Mouse (Mus musculus) gastrocnemius, postnatal 4 days (tissue): ENCODE measurements around the gene Hpcal1. TPM values are rescaled to one million over a fixed set of nuclear protein-coding genes. Genes with fewer than 3 reads are reported as not detected.
A peak's percentile ranks its signal among the peaks of the same experiment; 100 is the strongest.
"Not testable (repeated sequence)": the region's sequence is repeated elsewhere in the genome, so short reads cannot be mapped to it uniquely, and the experiment has no call there.

Experiments used
- DNase-seq, 2 experiments: peaks; one replicate each; pipeline ENCODE4 v3.0.0; 2021 to 2022; ENCODE audit warnings: low spot score in 2 of 2, mixed read lengths in 2 of 2
- total RNA-seq, 2 experiments: library from RNA; stranded (reverse); gene quantifications; 2 replicates each; pipeline ENCODE4 v1.2.3; 2021

Hpcal1 gene
- total RNA-seq, 2 experiments from 2014 or later = 21.7 to 23.0 TPM

DNA sequence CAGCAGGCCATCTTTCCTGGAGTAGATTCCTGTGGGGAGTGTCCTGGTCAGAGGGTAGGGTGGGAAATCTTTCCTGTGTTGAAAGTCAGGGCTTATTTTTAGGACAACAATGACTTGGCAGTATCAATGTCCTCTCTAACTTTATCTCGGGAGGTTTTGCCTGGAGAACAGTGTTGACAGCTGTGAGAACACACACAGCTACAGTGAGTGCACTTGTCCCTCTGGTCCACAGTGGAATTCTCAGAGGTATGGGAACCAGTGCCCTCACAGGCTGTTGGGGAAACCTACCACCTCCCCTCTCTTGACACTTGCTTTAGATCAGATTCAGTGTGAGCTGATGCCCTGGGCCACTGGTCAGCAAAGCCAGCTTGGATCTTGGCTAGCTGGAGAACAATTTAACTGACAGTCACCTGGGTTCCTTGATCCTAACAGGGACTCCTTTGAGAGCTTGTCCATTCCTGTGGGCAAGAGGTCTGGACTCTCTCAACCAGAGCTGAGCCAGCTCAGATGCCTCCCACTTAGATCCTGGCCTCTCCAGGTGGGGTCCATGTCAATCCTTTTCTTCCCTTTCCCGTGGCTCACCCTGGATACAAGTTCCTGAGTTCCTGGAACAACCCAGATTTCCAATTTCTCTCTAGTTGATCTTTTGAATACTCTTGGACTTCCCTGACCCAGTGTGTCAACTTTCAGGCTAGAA, 79.0 kb downstream of the Hpcal1 start:
- DNase-seq = no peak

DNA sequence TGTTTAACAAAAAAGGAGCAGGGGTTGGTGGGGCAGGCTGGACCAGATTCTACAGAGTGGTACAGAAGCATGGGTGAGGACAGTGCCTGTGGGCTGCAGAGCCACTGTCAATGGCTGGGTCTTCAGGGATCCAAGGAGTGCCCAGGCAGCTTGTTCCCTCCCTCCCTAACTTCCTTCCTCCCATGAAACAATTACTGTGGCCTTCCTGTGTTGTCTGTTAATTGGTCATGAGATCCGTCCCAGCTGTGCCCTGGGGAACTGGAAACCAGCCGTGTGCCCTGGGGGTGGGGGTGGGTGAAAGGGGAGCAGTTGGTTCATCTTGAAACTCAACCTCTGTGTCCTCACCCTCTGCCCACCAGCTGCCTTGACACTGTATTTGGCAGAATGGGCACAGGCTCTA, 79.9 kb downstream of the Hpcal1 start:
- no peak for DNase-seq

DNA sequence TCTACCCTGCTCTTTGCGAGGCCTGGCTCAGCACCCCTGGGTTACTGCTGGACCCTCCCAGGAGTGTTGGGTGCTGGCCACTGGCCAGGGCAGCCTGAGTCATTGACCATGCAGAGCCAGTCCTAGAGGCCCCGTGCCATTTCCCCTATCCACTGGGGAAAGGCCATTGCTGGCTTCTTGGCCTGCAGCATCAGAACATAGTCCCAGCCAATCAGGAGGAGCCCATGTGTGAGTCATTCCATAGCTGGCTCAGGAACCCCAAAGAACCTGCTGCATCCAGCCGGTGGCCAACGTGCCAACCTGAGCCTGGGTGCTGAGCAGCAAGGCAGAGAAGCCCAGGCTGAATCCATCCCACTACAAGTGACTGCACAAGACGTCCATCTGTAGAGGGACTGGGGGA, 83.1 kb downstream of the Hpcal1 start:
- not testable (repeated sequence) for DNase-seq

DNA sequence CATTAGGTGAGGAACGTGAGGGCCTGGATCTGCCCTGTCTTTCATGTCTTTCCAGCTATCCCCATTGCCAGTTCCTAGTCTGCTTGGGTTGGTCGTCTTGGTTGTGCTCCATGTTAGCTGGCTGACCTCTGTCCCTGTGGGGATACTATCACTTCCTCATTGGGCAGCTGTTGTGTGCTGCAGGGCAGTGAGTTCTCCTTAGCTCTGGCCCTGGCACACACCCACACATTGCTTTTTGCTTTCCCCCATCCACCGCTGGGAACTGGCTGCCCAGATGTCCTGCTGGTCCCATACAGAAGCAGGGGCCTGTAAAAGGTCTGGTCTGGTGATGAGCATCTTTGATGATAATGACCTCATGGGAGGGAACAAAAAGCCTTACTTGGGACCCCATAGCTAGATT, 84.2 kb downstream of the Hpcal1 start:
- not testable (repeated sequence) for DNase-seq

DNA sequence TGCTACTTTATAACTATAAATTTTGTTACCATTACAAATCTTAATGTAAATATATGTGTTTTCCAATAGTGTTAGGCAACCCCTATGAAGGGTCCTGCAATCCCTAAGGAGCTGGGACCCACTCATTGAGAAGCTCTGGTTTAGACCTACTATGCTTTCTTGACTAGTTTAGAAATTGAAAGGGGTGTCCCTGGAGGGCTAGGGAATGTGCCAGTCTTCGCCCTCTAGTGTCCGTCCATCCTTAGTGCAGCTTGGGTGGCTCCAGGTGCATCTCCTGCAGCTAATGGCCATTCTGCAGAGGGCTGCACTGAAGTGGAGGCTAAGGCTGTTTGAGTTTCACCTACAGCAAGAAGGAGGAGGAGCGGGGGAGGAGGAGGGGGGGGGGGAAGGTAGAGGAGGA, 87.7 kb downstream of the Hpcal1 start:
- DNase-seq = no peak

DNA sequence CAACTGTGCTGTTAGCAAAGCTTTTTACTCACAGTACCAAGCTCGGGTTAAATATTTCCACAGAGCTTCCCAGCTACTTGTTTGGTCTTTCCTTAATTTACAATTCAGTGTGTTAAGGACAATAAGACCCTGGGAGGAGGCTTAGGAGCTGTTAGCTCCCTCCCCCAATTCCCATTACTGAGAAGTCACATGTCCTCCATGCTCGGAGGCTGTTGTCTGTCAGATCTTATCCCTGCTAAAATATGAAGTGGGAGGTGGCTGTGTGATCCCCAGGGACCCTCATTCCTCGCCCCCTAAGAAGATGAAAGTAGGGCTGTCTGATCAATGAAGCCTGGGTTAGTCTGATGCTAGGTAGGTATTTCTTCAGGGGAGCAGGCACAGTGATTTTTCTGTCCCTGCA, 88.4 kb downstream of the Hpcal1 start:
- DNase-seq = no peak

DNA sequence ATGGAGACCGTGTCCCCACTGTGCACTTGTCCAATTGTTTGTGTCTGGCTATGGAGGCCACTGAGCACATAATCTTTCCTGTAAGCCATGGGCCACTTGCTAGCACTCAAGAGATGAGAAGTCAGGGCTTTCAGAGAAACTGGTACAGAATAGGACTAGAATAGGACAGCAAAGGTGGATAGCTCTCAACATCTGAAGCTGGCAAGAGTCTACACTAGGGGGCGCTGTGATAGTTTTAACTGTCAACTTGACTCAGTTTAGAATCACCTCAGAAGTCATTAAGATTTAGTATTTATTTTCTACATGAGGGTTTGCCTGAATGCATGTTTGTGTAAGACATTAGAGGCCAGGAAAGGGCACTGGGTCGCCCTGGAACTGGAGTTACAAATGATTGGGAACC, 98.8 kb downstream of the Hpcal1 start:
- no peak for DNase-seq

DNA sequence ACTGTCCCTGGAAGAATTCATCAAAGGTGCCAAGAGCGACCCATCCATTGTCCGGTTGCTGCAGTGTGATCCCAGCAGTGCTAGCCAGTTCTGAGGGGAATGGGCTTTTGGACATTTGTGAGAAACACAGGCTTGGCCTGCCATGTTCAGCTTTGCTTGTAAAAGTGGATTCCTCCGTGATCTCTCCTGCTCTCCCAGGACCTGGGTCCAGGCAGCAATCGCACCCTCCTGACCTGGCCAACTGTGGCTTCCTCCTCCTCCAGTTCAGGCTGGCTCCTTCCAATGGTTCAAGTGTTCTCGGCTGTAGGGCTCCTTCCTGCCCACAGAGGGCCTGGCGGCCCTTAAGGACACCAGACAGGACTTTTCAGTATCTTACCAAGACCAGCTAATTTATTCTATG, 100.5 kb downstream of the Hpcal1 start:
- DNase-seq = no peak

DNA sequence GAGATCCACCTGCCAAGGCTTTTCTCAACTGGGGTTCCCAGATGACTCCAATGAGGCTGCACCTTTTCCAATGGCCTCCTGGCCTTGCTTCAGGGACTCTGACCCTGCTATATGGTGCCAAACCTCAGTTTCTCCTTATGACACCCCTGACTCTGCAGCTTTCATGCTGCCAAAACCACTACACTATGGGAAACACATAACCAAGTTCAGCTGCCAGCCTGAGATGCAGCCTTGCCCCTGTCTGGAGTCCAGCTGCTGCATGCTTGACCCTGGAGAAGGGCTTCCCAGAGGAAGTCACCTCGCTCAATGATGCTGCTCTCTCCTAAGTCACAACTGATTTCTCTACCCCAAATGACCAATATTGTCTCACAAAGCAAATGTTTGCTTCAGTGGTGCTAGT, 102.1 kb downstream of the Hpcal1 start:
- no peak for DNase-seq

DNA sequence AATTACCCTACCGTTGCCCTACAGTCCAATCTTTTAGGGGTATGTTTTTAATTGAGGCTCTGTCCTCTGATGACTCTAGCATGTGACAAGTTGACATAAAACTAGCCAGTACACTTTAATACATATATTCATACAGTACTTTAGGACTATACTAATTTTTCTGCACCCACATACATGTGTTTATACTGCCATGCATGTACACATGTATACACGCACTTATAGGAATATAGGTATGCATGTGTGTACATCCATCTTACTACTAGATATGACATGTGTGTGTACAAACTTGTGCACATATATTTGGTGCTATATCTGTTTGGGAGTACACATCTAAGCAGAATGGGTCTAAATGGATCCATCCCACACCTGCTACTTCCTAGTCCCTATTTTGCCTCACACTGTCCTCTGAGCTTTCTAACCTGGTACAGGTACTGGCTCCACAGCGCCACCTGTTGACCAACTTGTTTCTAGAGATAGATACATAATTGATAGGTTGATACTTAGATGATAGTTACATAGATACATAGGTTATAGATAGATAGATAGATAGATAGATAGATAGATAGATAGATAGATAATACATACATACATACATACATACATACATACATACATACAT, 105.1 kb downstream of the Hpcal1 start:
- peak in 1 of 2 experiments; percentile 61 for DNase-seq

DNA sequence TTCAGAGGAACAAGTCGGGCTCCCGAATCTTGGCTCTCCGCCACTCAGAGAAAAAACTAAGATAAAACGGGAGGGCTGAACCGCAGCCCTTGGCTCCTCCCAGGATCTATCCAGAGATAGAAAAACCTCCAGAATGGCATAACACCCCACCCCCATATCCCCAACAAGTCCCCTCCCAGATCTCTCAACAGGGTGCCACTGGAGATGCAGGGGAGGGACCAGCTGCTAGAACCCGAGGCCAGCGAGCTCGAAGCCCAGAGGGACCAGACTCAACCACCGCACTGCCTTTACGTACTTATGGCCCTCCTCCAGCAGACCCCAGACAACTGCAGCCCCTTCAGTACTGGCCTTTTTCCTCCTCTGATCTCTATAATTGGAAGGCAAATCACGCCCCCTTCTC, 107.6 kb downstream of the Hpcal1 start:
- not testable (repeated sequence) for DNase-seq

DNA sequence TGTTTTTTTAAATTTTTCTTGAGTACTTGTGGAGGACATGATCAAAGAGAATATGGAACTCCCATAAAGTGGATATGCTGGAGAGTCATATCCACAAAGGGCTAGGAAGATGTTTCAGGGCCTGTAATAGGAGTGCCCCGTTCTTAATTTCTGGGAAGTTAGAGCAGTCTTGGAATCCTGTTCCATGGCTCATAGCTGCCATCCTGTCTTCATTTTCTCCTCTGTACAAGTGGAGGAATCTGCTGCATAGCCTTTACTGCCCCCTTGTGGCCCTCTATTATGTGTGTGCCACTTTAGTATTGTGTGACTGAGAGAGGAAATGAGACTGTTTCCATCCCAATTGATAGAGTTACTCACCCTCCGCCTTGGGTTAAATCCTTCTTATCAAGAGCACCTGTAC, 117.9 kb downstream of the Hpcal1 start:
- peak in 1 of 2 experiments; percentile 56 for DNase-seq

DNA sequence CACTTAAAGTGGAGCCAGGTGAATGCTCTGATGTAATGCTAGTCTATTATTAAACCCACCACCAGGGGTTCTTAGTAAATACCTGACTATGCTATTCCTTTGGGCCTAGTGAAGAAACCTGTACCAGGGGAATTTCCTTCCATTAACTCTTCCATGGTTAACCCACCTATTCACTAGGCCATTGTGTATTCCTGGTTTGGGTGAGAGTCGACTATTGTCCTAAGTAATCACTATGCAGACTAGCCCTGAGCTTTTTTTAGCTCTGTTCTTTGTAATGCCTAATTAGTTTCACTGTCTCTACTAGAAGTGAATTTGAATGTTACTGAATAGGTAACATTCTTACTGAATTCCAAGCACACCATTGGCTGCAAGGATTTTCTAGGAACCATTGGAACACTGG, 144.6 kb downstream of the Hpcal1 start:
- DNase-seq = not testable (repeated sequence)

Other genes with a start within 250 kb of the Hpcal1 start
- gene Odc1, start 146.1 kb upstream of the Hpcal1 start, total RNA-seq = 100 to 1,000 TPM; 126 to 127 TPM